Mouse (Mus musculus) limb, embryonic 11.5 days (tissue): ENCODE results near the gene 2610528J11Rik. TPM values are rescaled to one million over a fixed set of nuclear protein-coding genes. Genes with fewer than 3 reads are reported as not detected.
A peak's percentile ranks its signal among the peaks of the same experiment; 100 is the strongest.

Experiments used
- ATAC-seq: fragments of 200-750 bp; cut with Nextera tagmentation; 2 replicates; pipeline ENCODE4 v1.8.0; 2017; ENCODE audit warnings: low read depth; ENCODE audit not compliant: insufficient number of reproducible peaks, low FRiP score, low TSS enrichment
- DNase-seq: peaks from one replicate; pipeline ENCODE4 v3.0.0-alpha.2; 2015; ENCODE audit warnings: low spot score
- H3K27ac ChIP-seq: fragments of 300-500 bp; sonication (generic); replicated peaks from 2 replicates; pipeline ENCODE4 v1.5.1; 2014; ENCODE audit warnings: low read depth, mild to moderate bottlenecking, low read length
- H3K27me3 ChIP-seq: fragments of 300-500 bp; sonication (generic); 2 replicates; pipeline ENCODE4 v1.6.1; 2014; ENCODE audit warnings: mild to moderate bottlenecking, low read length, mixed read lengths; ENCODE audit not compliant: control insufficient read depth, insufficient read depth
- H3K36me3 ChIP-seq: fragments of 300-500 bp; sonication (generic); 2 replicates; pipeline ENCODE4 v1.6.1; 2014; ENCODE audit warnings: mild to moderate bottlenecking, low read length, moderate library complexity, mixed read lengths; ENCODE audit not compliant: control insufficient read depth, insufficient read depth
- H3K4me1 ChIP-seq: fragments of 300-500 bp; sonication (generic); 2 replicates; pipeline ENCODE4 v1.6.1; 2014; ENCODE audit warnings: low read length, mixed read lengths; ENCODE audit not compliant: control insufficient read depth, insufficient read depth
- H3K4me2 ChIP-seq: fragments of 300-500 bp; sonication (generic); 2 replicates; pipeline ENCODE4 v1.6.1; 2014; ENCODE audit warnings: low read depth, mild to moderate bottlenecking, moderate library complexity; ENCODE audit not compliant: severe bottlenecking
- H3K4me3 ChIP-seq: fragments of 300-500 bp; sonication (generic); 2 replicates; pipeline ENCODE4 v1.5.1; 2014; ENCODE audit warnings: low read depth, low read length
- H3K9ac ChIP-seq: fragments of 300-500 bp; sonication (generic); 2 replicates; pipeline ENCODE4 v1.6.1; 2014; ENCODE audit warnings: mild to moderate bottlenecking, low read length
- H3K9me3 ChIP-seq: fragments of 300-500 bp; sonication (generic); 2 replicates; pipeline ENCODE4 v1.6.1; 2016; ENCODE audit warnings: low read length; ENCODE audit not compliant: control insufficient read depth
- WGBS: fragments of 180-500 bp; shearing (Covaris S2); extraction: QIAGEN DNeasy Blood & Tissue Kit; methylation state at CpG from one replicate; pipeline ENCODE4 v1.1.7; 2014; 5-methylcytosine and 5-hydroxymethylcytosine counted together
- polyA plus RNA-seq: library from polyadenylated mRNA; unstranded; fragments of >200 nt; fragmentation: Nextera tagmentation; extraction: Ambion mirVana; gene quantifications from 2 replicates; pipeline ENCODE4 v1.2.1, GENCODE M21; 2014

Gene 2610528J11Rik
- polyA plus RNA-seq, 1 experiment from 2014 or later: 1.0 TPM

DNA sequence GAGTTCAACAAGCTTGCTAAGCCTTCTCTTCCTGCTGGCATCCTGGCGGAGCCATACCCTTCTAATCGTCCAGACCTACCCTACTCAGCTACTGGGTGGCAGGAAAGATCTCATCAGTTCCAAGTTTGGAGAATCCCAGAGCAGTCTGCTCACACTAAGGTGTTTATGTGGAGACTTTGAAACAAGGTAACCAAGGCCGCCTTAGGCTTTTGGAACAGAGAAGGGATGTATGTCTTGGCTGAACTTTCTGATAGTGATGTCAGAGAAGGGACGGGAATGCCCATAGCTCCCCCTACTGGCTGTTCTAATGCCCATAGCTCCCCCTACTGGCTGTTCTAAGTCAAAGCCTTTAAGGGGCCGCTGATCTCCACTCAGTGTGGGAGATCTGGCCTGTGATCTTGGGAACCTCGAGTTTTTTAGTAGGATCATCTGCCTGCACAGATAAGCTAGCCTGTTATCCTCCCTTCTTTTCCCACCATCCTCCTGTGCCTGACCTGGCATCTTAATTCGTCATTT lies 39.4 kb downstream of the 2610528J11Rik start:
- Histone ChIP-seq H3K9ac (no peak overlapping the region), H3K9me3 (no peaks in the 10 kb centered on the region), H3K4me3 (no peak overlapping the region), H3K36me3 (no peaks in the 10 kb centered on the region), H3K4me2 (no peak overlapping the region), H3K27ac (no peak overlapping the region), H3K4me1 (no peaks in the 10 kb centered on the region), H3K27me3 (0 out of 2 replicates have a peak, but pooled peaks cover 2% of the 10 kb centered on the region)
- ATAC-seq (no peak), DNase-seq (peak; percentile 62)
- WGBS: 38% methylated on average over 7 of the region's 7 CpGs

DNA sequence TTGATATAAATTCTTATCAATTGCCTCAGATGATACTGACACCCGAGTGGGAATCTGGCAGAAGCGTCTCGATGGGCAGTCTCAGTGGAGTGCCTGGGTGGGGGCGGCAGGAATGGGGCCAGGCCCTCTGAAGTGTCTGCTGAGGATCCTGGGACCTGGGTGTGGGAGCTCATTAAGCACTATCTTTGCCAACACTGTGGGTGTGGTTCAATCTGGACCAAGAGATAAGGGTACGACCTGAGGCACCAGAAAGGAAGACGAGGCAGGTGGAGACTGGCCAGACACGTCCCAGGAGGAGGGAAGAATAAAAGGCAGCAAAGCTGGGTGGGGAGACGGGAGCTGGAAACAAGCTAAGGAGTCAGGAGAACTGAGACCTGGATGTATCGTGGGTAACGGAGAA lies 41.9 kb downstream of the 2610528J11Rik start:
- H3K27me3 ChIP-seq: 0 out of 2 replicates have a peak, but pooled peaks cover 2% of the 10 kb centered on the region
- WGBS: 69% methylated on average over 10 of the region's 10 CpGs
- H3K4me1 ChIP-seq: no peaks in the 10 kb centered on the region
- H3K4me2 ChIP-seq: no peak overlapping the region
- H3K4me3 ChIP-seq: no peak overlapping the region
- no peak overlapping the region for H3K9ac ChIP-seq
- H3K9me3 ChIP-seq: no peaks in the 10 kb centered on the region
- DNase-seq: no peak
- H3K27ac ChIP-seq: no peak overlapping the region
- no peaks in the 10 kb centered on the region for H3K36me3 ChIP-seq
- ATAC-seq: no peak

DNA sequence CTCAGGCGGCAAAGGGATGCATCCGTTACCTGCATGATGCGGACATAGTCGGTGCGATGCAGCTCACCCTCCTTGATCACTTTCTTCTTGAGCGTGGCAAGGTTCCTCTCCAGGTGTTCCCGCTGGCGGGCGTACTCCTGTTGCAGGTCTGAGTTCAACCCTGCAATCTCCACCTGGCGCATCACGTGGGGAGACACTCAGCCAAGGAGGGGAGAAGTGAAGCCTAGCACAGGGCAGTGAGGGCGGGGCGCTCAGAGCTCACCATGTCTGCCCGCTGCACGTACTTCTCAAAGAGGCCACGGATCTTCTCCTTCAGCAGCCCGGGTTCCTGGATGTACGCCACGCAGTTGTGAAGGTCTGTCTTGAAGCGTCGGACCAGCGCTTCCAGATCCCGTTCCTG lies 42.5 kb downstream of the 2610528J11Rik start:
- Histone ChIP-seq H3K9me3 (no peaks in the 10 kb centered on the region), H3K27me3 (0 out of 2 replicates have a peak, but pooled peaks cover 2% of the 10 kb centered on the region), H3K4me3 (no peak overlapping the region), H3K4me2 (0 out of 2 replicates have a peak overlapping the region, but pooled peaks have one; percentile 2), H3K9ac (no peak overlapping the region), H3K27ac (no peak overlapping the region), H3K36me3 (no peaks in the 10 kb centered on the region), H3K4me1 (no peaks in the 10 kb centered on the region)
- 72% methylated on average over 23 of the region's 23 CpGs for WGBS
- DNase-seq: no peak
- ATAC-seq: no peak

GRCm38 (mm10) chr4:118571441-118571840 lies 44.6 kb downstream of the 2610528J11Rik start:
- no peak overlapping the region for H3K27ac ChIP-seq
- DNase-seq: no peak
- WGBS: 85% methylated on average over 14 of the region's 15 CpGs
- H3K27me3 ChIP-seq: 0 out of 2 replicates have a peak, but pooled peaks cover 2% of the 10 kb centered on the region
- no peak for ATAC-seq
- no peaks in the 10 kb centered on the region for H3K36me3 ChIP-seq
- H3K4me2 ChIP-seq: no peak overlapping the region
- no peak overlapping the region for H3K4me3 ChIP-seq
- H3K9ac ChIP-seq: no peak overlapping the region
- no peaks in the 10 kb centered on the region for H3K4me1 ChIP-seq
- no peaks in the 10 kb centered on the region for H3K9me3 ChIP-seq

- H3K27me3 ChIP-seq: no peaks in the 10 kb centered on the region
- H3K4me1 ChIP-seq: no peaks in the 10 kb centered on the region
- H3K36me3 ChIP-seq: no peaks in the 10 kb centered on the region
- H3K9me3 ChIP-seq: no peaks in the 10 kb centered on the region
- ATAC-seq (no peak), DNase-seq (peak; percentile 94)
- no peak overlapping the region for H3K9ac ChIP-seq
- H3K4me2 ChIP-seq: no peak overlapping the region
- no peak overlapping the region for H3K27ac ChIP-seq
- WGBS: 5% methylated on average over 6 of the region's 6 CpGs
- no peak overlapping the region for H3K4me3 ChIP-seq
Observed at GRCm38 (mm10) chr4:118576097-118576496, 49.3 kb downstream of the 2610528J11Rik start.

- Histone ChIP-seq H3K4me1 (no peaks in the 10 kb centered on the region), H3K4me2 (no peak overlapping the region), H3K4me3 (no peak overlapping the region), H3K27me3 (no peaks in the 10 kb centered on the region), H3K9me3 (no peaks in the 10 kb centered on the region), H3K36me3 (no peaks in the 10 kb centered on the region), H3K9ac (no peak overlapping the region), H3K27ac (no peak overlapping the region)
- DNase-seq (peak; percentile 55), ATAC-seq (no peak)
- WGBS: 48% methylated on average over 13 of the region's 13 CpGs
Observed at GRCm38 (mm10) chr4:118579313-118579712, 52.5 kb downstream of the 2610528J11Rik start.

Other genes starting within 250 kb of the 2610528J11Rik start
- gene Ptprf, start 235.6 kb upstream of the 2610528J11Rik start, polyA plus RNA-seq: 46.8 and 51.0 TPM in 2 replicates
- gene Szt2, start 117.7 kb upstream of the 2610528J11Rik start, polyA plus RNA-seq: 11.0 and 13.3 TPM in 2 replicates
- 130 and 134 TPM in 2 replicates for gene Med8, start 117.7 kb upstream of the 2610528J11Rik start, polyA plus RNA-seq
- 42.7 and 48.8 TPM in 2 replicates for gene Elovl1, start 98.9 kb upstream of the 2610528J11Rik start, polyA plus RNA-seq
- 355 and 368 TPM in 2 replicates for gene Cdc20, start 89.6 kb upstream of the 2610528J11Rik start, polyA plus RNA-seq
- 1.3 TPM in 2 replicates for gene Mpl, start 69.5 kb upstream of the 2610528J11Rik start, polyA plus RNA-seq
- 9.9 and 12.6 TPM in 2 replicates for gene Tie1, start 36.9 kb upstream of the 2610528J11Rik start, polyA plus RNA-seq
- 0.27 and 0.33 TPM in 2 replicates for gene Tmem125, start 17.0 kb downstream of the 2610528J11Rik start, polyA plus RNA-seq
- 0.40 and 0.45 TPM in 2 replicates for gene Cfap57, start 93.8 kb downstream of the 2610528J11Rik start, polyA plus RNA-seq
- 180 and 190 TPM in 2 replicates for gene Ebna1bp2, start 93.8 kb downstream of the 2610528J11Rik start, polyA plus RNA-seq
- not detected in 2 replicates for gene Olfr62, start 132.0 kb downstream of the 2610528J11Rik start, polyA plus RNA-seq
- 0.08 and 0.26 TPM in 2 replicates for gene Olfr1342, start 165.8 kb downstream of the 2610528J11Rik start, polyA plus RNA-seq
- not detected in 2 replicates for gene Olfr1341, start 176.5 kb downstream of the 2610528J11Rik start, polyA plus RNA-seq
- gene Olfr1340, start 193.1 kb downstream of the 2610528J11Rik start, polyA plus RNA-seq: not detected in 2 replicates
- gene Olfr1339, start 205.2 kb downstream of the 2610528J11Rik start, polyA plus RNA-seq: not detected in 2 replicates
- gene Olfr1338, start 231.7 kb downstream of the 2610528J11Rik start, polyA plus RNA-seq: not detected in 2 replicates